Mouse (Mus musculus) mouse trophoblast stem cell (cell line): ENCODE data around the gene Gper1.

ENCODE experiments used
- in situ Hi-C, 2 experiments: fragments of 300-500 bp; cut with MseI, MboI; formaldehyde crosslinking; loops; 2 replicates in 1 of 2; 3 replicates in 1 of 2; pipeline ENCODE4 v1.15.1; 2025

The Gper1 gene

DNA sequence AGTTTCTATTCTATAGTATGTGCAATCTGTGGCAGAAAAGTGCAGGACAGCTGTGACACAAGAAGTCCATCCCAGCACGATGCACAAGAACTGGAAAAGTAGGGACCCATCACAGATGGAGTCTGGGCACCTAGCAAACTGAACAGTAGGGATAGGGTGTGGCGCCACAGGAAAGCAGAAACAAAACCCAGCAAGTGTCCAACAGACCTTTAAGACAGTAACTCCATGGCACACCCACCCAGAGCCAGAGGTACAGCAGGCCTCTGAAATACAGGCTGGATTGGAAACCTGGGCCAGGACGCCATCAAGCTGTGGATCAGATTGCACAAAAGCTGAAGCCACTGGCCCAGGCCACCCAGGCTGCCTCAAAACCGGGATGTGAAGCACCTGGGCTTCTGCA is 20.0 kb downstream of the Gper1 start:
- in situ Hi-C loops = no loop called here

- in situ Hi-C loops = no loop called here
Measured at GRCm38 (mm10) chr5:139445258-139445657, 22.3 kb downstream of the Gper1 start.

DNA sequence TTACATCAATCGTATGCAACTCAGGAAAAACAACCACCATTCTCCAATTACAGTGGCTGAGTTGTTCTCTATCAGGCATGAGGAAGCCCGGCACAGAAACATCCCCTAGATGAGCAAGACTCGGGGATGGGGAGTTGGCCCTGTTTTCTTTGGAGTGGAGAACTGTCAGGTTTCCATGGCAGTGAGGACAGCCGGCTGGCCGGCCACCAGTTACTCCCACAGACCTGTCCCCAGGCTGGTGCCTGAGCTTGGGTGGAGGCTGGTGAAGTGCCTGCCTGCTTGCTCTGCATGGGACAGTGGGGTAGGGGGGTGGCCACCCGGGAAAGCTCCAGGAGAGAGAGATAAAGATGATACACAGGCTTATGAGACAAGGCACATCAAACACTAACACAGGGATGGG is 25.1 kb downstream of the Gper1 start:
- in situ Hi-C loops = no loop called here

DNA sequence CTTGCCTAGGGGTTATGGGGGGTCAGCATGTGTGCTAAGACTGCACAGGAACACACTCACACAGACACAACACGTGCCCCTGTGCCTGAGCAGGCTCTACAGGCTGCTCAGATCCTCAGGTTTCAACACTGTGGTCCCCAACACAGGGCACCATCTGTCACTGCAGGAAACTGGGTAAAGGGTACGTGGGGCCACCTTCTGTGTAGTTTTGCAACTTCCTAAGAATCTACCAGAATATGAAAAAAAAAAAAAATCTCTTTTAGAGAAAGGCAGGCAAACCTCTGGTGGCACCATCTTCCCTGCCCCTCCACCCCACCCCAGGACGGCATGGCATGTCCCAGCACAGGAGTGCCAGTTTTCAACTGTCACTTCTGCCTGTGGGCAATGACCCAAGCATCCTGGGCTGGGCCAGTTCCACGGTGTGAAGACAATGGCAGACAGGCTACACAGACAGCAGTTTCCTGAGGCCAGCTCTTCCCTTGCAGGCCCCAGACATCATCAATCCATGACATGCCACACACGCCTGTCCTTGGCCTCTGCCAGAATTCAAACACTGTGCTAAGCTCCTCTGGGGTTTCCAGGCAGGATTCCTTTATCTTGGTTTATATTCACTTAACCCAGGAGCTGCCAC is 26.3 kb downstream of the Gper1 start:
- in situ Hi-C loops = no loop called here

DNA sequence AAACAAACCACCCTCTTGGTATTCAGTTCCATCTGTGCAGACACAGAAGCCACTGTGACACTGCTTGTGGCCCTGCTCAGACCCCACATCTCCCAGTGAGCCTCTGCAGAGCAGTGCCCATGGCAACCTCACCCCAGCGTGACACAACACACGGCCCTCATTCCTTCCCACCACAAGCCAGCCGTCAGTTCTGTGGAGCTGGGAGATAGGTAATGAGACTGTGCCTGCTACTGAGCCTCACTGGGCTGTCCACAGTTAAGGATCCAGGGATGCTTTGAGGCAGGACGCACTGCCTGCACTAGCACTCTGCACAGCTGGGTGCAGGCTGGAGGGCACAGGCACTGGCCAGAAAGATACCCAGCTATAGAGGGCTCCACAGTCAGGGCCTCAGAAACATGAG is 27.0 kb downstream of the Gper1 start:
- in situ Hi-C loops = no loop called here

DNA sequence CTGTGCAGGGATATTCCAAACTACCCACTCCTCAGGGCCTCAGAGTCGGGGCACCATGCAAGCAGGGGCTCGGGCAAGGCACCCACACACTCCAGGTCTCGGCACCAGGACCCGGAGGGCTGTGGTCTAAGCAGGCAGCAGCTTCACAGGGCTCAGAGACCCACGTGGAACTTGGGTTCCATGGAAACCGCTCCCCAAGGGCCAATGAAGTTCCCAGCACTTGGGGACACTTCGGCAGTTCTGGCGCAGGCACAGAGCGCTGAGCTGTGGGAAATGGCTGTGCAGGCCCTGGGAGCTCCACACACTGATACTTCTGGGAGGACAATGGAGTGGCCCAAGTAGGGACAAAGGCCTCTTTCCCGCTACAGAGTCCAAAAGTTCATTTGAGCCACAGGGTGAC is 30.1 kb downstream of the Gper1 start:
- in situ Hi-C loops = no loop called here

GRCm38 (mm10) chr5:139455166-139455565 is 32.2 kb downstream of the Gper1 start:
- in situ Hi-C loops = no loop called here

DNA sequence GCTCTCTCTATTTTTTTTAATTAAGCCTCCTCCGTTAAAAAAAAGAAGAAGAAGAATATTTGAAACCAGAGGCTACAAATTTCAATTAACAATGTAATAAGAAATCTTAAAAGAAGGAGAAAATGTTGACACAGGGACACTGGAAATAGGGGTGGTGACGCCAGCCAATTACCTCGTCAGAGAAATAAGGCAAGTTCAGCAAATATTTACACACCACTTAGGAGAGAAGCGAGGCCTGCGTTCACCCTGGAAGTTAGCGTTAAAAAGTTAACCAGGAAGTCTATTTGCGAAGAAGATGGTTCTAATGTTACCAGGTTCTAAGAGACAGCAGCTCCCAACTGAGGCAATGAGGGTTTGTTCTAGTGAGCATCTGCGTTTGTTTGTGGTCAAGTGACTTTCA is 34.3 kb downstream of the Gper1 start:
- in situ Hi-C loops = no loop called here

- in situ Hi-C loops = no loop called here
Measured at GRCm38 (mm10) chr5:139459938-139460337, 37.0 kb downstream of the Gper1 start.

DNA sequence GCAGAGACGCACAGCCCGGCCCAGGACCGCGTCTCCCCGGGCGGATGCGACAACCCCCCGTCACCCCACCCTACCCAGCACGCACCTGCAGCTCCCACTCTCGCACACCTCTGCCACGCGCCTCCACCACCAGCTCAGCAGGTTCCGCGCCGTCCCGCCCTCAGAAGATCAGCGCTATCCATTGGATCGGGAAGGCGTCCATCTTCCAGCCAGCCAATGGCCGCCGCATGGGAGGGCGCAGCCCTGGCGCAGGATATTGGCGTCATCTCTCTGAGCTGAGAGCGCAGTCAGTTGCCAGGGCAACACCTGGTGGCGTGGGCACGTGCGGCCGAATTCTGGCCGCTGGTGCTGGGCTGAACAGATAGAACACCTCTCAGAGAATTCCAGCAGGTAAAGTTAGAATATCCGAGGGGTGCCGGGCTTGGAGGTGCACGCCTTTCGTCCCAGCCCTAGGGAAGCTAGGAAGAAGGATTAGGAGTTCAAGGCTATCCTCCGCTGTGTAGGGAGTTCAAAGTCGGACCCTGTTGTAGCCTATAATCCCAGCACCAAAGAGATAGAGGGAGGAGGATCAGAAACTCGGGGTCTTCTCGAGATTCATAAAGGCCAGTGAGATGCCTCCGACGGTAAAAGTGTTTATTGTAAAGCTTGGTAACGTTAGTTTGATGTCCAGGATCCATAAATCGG is 37.6 kb downstream of the Gper1 start, which contains the start of gene 3110082I17Rik:
Gene 3110082I17Rik (minus strand): TSS at position 144 of the 684 bp plus-strand sequence.
- in situ Hi-C loops = no loop called here

DNA sequence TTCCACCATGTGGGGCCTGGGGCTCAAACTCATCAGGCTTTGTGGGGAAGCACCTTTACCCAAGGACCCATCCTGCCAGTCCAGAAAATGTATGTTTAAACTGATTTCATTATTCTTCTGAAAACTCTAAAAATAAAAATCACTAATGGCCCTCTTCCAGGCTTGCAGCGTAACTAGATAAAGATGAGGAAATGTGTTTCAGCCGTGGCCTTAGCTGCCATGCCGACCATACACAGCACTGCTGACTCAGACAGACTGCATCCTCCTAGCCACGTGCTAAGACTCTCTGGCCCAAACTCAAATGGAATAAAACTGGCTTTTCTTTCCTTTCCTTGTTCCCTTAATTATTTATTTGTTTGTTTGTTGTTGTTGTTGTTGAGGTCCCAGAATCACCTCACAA is 41.9 kb downstream of the Gper1 start:
- in situ Hi-C loops = no loop called here

DNA sequence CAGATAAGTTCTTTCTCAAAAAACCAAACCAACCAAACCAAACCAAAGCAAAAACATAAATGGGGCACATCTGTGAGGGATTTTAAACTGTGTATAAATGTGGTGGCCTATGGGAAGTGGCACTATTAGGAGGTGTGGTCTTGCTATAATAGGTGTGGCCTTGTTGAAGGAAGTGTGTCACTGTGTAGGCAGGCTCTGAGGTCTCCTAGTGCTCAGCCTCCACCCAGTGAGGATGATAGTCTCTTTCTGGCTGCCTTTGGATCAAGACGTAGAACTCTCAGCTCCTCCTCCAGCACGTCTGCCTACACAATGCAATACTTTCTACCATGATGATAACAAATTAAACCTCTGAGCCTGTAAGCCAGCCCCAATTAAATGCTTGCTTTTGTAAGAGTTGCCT is 43.4 kb downstream of the Gper1 start:
- in situ Hi-C loops = no loop called here

- in situ Hi-C loops = no loop called here
Measured at GRCm38 (mm10) chr5:139466801-139467200, 43.9 kb downstream of the Gper1 start.

- in situ Hi-C loops = no loop called here
Measured at GRCm38 (mm10) chr5:139467998-139468397, 45.0 kb downstream of the Gper1 start.

DNA sequence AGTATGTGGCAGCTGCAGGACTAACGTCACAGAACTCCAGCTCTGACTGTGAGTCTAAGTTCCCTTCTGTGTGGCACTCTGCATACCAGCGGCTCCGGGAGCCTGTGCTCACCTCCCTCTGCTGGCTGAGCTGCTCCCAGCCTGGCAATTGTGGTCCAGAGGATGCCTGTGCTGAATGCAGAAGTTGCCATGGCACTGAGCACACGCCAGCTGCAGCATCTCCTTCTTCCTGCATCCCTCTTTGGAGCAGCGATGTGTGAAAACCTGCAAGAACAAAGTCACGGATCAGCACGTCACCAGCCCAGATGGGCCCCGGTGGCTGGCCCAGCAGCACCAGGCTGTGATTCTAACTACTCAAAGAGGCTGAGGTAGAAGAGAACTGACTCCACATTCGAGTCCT is 51.8 kb downstream of the Gper1 start:
- in situ Hi-C loops = no loop called here
